Mouse (Mus musculus): ENCODE results near the gene Dock1.

Dock1 gene

DNA sequence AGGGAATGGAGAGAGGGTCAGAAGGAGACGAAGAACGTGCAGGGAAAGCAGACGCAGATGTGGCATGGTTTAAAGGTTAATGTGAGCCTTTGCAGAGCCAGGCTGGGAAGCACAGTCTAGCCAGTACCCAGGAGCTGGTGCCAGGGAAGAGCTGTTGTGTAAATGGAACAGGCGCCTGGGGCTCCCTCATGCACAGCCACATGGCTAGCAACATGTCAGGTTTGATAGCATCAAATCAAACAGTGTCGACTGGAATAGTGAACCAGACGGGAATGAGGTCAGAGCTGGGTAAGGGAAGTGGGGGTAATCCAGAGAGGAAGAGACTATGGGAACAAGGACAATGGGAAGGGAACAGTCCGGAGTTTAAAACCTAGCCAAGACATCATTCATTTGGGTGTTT, 384.2 kb downstream of the Dock1 start:
- DNase-seq (ENCODE audit: low spot score), result no peak

DNA sequence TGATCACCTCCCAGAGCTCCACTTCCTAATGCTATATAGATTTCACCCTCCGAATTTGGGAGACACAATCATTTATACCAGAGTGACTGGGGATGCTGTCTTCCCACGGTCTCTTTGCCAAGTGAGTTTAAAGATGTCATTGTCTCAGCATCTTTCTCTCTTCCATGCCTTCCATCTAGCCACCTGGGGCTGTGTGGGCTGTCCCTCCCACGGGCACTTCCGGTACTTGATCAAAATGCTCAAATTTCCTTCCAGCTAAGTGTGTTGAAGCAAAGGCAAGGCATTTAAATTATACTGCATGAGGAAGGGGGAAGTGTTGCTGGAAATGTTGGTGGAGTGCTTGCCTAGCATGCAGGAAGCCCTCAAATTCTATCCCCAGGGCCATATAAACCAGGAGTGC, 388.6 kb downstream of the Dock1 start:
- no peak for DNase-seq (ENCODE audit: low spot score)

DNA sequence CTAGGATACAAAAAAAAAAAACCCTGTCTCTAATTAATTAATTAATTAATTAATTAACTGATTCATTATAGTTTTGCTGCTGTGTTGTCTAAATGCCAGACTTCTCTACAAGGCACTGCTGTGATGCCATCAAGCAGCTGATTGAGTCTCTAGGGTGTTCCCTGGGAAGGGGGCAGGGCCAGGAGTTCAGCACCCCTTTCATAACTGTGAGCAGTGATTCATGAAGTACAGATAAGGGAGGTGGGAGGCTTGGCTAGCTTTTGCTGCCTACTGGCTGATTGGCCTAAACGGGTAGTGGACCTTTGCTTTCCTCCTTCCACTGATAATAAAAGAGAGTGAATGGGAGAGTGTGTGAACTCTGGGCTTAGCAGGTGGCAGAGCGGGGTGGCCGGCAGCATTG, 389.1 kb downstream of the Dock1 start:
- no peak for DNase-seq (ENCODE audit: low spot score)

DNA sequence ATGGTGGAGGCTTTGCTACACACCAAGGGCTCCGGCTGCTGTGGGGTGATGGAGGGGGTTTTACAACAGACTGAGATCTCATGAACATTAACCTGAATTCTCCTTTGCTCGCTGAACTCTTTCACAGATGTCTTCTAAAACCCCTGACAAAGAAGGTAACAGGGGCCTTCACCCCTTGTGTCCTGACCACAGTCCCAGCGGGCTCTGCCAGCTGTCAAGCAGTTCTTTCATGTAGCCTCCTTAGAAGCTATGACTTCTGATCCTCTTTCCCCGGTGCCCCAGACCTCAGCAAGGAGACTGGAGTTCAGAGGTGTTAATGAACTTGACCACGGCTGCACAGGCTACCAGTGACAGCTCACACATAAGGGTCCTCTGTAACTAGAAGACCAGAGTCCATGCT, 393.4 kb downstream of the Dock1 start:
- DNase-seq (ENCODE audit: low spot score), result no peak

DNA sequence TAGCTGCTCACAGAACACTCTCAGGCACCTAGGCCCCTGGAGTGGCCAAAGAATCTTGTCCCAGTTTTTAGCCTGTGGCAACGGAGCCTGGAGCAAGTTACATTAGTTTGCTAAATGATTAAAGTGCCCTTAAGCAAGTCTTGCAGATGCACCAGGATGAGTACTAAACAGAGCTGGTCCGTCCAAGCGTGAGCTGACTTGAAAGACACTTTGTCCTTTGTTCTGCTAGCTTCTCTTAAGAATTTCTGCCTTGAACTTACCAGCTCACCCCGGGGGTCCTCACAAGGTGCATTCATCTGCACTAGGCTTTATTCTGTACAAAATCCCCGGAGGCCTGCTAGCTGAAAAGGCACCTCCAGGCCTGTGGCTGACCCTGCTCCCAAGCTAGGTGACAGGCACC, 394.8 kb downstream of the Dock1 start:
- no peak for DNase-seq (ENCODE audit: low spot score)

DNA sequence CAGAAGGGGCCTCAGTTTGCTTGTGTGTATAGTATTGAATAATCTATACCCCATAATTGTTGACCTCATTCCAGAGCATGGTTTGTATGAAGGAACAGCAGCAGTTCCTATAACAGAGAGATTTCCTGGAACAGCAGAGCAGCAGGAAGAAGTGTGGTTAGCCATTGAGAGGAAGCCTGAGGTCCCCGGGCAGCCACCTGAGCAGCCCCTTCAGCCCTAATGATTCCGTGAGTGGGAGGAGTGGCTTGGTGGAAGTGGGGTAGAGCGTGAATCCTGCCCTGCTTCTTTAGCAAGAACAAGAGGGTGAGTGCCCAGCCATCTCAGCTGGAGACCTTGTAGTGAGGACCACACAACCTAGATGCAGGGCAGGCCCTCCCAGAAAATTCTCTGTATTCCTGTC, 398.4 kb downstream of the Dock1 start:
- no peak for DNase-seq (ENCODE audit: low spot score)

DNA sequence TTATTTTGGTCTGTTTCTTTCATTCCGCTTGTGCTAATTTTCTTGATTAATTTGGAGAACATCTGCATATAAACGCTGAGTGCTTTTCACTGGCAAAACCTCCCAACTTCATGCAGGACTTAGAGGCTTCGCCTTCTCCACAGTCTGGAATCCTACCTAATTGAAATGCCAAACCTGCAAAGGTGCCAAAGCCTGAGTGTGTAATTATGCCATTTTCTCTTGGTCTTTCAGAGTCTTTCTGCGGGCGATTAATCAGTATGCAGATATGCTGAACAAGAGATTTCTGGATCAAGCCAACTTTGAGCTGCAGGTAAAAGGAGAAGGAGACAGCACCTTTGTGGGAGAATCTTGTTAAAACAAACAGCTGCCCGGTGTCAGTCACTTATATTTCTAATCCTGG, 406.4 kb downstream of the Dock1 start:
- DNase-seq (ENCODE audit: low spot score), result no peak

DNA sequence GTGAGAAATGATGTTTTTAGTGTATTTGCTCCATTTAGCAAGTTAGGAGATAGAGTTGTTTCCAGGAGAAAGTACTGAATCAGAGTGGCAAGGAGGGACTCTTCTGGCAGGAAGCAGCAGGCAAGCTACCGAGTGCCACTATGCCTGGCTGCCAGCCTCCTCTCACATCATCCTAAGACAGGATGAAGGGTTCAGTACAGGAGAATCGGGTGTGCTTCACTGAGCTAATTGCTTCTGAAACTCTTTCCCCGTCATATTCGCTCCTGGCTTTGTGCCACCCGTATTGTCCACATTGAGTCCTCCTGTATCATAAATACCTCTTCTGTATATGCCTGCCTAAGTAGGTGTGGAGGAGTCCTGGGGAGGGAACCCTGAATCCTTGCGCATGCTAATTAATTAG, 406.9 kb downstream of the Dock1 start:
- DNase-seq (ENCODE audit: low spot score), result no peak

DNA sequence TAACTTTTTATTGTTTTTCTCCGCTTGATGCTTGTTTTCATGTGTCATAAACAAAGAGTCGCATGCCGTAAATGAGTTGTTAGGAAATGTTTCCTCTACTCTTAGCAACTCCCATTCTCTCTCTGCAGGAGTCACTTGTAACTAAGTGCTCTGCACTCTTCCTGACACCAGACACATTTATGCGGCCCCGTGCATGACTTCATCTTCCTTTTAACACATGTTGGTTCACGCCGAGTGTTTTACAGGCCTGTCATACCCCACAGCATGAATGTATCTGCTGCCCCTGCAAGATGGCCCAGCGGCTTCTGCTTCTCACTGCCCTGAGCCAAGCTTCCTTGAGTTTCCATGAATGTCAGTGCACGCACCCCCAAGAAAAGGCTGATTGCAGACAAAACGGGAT, 407.4 kb downstream of the Dock1 start:
- no peak for DNase-seq (ENCODE audit: low spot score)

DNA sequence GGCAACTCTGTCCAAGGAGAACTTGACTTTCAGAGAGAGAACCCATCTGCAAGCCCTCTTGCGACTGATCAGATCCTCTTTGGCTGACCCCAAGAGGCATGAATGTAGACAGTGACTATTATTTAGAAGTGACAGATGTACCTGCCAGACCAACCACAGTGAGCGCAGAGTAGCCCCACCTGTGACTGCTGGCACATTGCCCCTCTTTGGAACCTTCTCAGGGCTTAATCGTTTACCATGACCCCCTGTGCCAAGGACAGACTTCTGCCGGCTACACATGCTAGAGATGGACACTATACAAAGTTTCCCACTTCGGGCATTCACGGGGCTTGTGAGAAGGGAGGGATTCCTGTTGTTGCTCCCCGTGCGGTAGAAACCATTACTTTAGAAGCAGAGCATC, 413.0 kb downstream of the Dock1 start:
- DNase-seq (ENCODE audit: low spot score), result no peak

DNA sequence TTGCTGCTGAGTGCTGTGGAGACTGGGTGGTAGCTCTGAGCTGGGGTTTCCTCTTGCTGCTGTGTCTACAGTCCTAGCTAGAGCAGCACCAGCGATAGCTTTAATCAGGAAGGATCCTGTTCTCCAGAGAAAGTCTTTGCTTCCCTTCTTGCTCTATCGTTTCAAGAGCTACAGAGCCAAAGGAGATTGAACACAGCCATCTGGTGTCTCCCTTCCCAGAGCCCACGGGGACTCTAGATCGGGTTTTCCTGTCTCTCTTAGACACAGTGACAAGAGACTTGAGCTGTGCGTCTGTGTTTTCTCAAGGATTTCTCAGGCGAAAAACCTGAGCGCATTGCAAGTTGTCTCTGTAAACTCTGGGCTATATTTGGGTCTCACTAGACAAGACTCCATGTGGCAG, 413.6 kb downstream of the Dock1 start:
- no peak for DNase-seq (ENCODE audit: low spot score)

DNA sequence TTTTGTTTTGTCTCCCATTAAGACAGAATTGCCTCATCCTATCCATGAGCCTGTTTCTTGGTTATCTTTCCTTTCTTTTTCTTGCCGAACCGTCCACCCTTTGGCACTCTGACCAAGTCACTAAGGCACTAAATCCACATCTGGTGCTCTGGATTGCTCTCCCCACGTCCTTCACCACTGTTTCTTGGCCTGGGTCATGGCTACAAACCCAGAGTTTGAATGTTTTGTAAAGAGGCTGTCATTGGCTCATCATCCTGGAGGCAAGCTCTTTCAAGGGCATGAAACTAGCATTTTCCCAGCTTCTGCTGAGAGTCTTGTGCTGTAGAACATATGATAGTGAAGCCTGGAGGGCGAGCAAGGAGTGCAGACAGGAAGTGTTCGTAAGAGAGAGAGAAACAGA, 416.1 kb downstream of the Dock1 start:
- no peak for DNase-seq (ENCODE audit: low spot score)

DNA sequence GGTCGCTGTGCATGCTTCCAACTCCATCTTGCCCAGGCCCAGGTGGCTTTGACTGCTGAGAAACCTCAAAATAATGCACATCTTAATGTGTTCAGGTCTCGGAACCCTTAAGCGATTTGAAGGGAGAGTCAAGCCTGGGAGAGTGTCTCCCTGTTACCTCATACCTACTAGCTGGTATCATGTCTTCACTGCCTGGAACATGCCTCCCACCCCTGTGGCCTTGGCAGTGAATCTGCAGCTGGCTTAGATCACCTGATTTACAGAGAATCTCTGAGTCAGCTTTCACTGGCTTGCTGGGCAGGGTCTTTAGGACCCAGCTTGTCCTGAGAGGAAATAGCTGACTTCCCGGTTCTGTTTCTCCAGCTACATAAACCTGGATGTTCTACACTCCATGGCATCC, 419.2 kb downstream of the Dock1 start:
- no peak for DNase-seq (ENCODE audit: low spot score)

DNA sequence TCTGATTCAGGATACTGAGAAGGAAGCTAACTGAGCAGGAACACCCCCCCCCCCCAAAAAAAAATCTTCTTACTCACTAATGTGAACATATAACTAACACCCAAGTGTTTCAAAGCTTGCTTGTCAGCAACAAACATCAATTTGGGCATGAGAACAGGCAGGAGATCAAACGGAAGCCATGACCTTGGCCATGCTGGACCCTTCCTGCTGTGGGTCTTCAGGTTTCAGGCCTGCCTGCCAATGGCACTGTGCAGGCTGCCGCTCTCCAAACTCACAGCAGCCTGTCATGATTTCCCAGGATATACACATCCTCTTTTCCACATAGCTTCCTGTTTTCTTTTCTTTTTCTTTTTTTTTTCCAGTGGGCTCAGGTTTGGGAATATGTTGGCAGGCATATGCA, 423.4 kb downstream of the Dock1 start:
- no peak for DNase-seq (ENCODE audit: low spot score)

DNA sequence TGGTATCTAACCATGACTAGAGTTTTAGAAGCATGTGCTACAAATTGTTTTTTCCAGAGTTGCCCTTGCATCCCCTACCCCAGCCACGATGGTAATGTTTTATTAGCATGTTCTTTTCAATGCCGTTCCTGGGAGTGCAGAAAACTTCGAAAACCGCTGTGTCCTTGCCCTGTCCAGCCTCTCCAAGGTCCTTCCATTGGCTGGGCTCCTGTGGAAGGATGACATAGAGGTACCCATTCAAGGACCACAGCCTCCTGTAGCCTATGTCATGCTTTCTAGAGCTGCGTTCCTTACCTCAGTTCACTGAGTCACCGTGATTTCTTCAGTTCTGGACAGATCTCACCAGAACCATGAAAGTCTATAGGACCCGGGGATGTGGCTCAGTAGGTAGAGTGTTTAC, 431.5 kb downstream of the Dock1 start:
- no peak for DNase-seq (ENCODE audit: low spot score)

DNA sequence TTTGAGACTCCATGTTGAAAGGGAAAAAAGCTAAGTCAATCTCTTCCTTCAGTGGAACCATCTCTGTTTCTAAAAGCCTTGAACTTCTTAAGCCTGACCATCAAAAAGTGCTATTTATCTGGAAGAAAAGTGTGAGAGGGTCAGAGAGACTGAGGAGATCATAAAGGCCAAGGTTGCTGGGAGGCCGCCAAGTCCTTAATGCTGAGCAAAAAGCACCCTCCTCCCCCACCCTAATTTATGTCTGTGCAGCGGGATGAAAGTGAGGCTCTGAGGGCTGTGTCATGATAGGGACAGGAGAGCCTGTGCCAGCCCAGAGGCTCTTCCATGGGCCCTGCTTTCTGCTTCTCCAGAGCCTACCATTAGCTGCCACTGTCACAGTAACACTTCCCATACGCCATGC, 436.1 kb downstream of the Dock1 start:
- DNase-seq (ENCODE audit: low spot score), result no peak

DNA sequence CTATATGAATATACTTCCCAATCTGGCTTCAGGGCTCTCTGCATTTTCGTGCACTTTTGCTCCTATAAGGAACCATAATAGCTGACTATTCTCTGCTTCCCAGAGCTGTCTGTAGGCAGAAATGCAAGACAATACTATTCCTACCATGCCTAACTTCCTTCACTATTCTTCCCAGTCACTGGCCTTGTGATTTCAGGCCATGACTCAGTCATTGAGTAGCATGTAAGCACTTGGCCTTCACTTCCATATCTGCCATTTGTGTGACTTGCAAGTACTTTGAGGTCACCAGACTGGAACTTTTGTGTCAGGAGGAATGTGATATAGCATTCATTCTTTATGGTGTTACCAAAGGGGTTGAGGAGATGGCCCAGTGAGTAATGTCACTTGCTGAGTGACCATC, 439.9 kb downstream of the Dock1 start:
- DNase-seq (ENCODE audit: low spot score), result no peak

DNA sequence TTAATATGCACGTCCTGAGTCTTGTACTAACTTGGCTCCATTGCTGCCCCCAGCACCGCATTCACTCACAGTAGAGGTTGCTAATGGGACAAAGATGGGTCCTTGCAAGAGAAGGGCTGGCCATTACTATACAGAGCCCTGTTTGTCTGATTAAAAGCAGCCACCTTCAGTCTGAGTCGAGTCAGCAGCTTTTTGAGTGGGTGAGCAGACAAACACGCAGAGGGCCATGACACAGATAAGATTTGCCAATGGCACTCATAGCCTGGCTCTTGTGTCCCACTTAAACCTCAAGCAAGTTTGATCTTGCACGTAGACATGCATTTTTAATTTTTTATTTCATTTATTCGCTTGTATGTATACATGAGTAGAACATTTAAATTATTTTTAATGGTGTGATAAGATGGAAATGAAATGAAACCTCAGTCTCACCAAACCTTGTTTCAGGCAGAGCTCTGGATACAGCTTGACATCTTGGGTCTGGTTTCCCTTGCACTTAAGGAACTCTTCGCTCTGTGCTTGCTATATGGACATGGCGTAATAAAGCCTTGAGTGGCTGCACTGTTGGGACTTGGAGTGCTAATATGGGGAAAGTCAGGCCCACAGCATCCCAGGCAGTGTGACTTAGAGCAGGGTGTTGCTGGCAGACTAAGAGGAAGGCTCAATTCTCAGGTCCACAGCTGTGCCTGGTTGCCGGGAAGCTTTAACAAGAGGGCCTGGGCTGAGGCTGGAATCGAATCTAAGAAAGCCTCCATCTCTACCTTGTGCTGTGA, 455.0 kb downstream of the Dock1 start:
- DNase-seq (ENCODE audit: low spot score), result no peak

DNA sequence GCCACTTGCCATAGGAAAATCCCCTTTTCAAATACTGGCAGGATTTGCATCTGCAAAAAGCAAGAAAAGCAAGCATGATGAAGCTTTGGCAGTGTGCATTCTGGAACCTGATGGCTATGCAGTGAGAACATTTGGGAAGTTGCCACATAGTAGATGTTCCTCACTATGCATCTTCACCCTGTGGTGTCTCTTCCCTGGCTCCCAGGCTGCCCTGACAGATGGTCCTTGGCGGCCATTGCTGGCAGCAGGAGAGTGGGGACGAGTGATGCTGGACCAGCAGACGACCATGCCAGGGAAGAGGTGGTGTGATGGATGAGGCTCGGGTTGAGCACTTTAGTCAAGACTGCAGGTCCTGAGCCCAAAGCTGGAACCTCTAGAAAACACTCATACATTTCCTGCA, 462.0 kb downstream of the Dock1 start:
- no peak for DNase-seq (ENCODE audit: low spot score)

DNA sequence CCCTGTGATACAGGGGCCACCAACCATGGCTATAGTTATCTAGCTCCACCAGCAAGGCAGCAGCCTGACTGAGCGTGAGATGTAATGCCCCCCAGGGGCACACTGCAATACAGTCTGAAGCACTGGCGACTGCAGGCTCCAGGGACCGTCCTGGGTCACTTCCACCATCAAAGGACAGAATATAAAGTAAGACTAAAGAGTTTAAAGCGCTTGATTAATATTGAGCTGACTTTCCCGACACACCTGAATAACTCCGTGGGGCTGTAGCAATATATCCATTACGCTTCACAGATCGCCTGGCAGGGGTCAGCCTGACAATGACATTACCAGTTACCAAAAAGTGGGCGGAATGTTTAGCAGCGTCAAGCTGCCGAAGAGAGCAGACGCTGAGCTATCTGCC, 464.2 kb downstream of the Dock1 start:
- DNase-seq (ENCODE audit: low spot score), result peak; percentile 10

DNA sequence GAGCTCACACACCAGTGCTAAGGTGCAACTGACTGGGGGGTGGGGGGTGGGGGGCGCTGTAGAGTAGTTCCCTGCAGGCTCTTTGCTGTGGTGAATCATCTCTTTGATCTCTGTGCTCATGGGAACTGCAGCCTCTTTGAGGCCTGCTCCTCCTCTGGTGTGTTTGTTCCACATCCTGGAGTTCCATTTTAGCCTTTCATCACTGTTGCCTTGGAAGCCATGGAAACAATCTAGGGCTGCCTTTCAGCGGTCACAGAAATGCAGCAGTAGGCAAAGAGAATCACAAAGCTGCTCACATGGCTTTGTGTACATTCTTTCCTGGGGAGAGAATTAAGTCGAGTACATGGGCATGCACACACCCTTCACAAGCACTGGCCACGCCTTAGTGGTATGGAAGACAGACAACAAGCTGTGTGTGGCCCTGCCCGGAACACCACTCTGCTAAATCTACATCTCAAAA, 468.7 kb downstream of the Dock1 start:
- DNase-seq (ENCODE audit: low spot score), result peak; percentile 62

DNA sequence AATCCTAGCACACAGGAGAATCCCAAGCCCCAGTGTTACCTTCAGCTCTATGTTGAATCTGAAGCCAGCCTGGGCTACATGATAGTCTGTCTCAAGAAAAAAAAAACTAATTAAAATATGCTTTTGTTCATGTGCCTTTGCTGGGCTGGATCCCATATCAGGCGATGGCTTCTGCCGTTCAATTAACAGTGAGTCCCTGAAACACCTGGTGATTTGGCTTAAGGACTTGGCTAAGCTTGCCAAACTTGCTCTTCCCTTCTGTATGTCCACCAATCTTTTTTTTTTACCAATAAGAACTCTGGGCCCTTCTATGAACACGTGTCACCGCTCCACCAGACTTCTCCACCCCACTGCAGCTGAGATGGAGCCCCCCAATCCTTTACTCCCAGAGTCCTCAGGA, 474.3 kb downstream of the Dock1 start:
- no peak for DNase-seq (ENCODE audit: low spot score)

DNA sequence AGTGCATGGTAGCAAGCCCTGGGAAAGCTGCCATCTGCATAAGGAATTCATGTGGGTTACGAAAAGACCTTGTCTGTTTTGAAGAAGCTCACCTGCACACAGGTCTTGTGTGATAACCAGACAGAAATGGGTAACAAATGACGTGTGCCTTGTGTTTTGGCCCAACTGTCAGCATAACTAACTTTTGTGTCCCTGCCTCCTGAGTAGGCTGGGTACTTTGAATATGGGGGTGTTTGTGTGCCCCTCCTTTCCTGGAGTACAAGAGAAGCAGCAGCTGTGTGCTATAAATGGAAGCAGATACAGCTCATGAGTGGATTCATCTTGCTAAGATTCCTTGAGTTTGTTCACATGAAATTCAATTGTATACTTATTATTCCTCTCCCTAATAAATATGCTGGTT, 480.5 kb downstream of the Dock1 start:
- DNase-seq (ENCODE audit: low spot score), result no peak

DNA sequence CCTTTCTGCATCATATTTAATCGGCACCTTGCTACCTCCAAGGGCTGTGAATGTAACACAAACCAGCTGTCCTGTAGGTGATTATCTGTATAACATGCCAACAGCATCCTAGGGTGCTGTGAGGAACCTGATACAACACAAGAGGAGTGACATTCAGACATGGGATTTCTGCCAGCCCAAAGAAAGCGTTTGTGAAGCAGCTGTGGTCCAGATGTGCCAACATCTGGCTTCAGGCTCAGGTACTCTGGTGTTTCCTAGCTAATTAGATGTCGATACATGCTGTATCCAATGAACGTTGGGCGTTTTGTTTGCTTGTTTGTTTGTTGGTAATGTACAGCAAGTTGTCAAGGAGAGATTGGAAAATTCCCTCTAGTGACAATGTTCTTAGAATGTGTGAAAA, 487.1 kb downstream of the Dock1 start:
- DNase-seq (ENCODE audit: low spot score), result no peak

DNA sequence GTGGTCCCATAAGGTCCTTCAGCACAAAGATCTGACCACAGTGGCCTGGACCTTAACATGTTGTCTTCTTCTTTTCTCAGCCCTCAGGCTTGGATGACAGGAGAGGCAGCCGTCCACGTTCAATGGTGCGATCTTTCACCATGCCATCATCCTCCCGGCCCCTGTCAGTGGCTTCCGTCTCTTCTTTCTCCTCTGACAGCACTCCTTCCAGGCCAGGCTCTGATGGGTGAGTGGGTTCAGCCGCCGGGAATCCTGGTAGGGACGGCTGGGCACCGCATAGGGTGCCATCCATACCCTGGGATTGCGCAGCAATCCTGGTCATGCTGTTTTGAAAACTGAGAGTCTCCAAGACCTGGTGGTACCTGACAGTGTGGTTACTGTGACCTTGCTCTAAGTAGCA, 487.9 kb downstream of the Dock1 start:
- DNase-seq (ENCODE audit: low spot score), result no peak
